Mouse (Mus musculus): ENCODE data around the gene Tmem252. TPM values are rescaled to one million over a fixed set of nuclear protein-coding genes. Genes with fewer than 3 reads are reported as not detected.
A peak's percentile ranks its signal among the peaks of the same experiment; 100 is the strongest.
"Not testable (repeated sequence)": the region's sequence is repeated elsewhere in the genome, so short reads cannot be mapped to it uniquely, and the experiment has no call there.

Tmem252 gene
- total RNA-seq, 2 experiments from 2014 or later = 0.66 to 1.7 TPM

DNA sequence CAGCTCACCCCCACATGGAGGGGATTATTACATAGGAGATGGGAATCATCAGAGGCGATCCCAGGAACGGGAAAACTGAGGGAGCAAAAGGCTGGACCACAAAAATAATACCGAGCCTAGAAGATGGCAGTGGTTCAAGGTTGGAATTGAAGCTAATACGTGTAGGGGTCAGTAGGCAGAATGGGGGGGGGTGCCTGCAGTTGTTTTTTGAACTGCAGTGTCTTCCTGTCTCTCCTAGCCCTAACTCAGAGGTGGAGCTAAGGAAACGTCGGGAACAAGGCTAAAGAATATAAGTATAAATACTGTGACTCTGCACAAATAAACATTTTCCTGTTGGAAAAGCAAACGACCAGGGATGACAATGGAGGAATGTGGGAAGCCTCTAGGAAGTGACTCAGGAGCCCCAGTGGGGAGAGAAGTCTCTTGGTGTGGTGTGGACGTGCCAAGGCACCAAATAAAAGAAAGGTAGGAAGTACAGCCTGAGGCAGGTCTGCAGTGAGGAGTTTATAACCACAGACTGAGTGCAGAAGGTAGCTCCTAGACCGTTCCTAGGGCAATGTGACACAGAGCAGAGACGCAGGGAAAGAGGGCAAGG is 1.3 kb upstream of the Tmem252 start:
- no peak for DNase-seq (ENCODE audit: low spot score in 2 of 2)
- intact Hi-C loops (cut with DNase I) = no loop called here

DNA sequence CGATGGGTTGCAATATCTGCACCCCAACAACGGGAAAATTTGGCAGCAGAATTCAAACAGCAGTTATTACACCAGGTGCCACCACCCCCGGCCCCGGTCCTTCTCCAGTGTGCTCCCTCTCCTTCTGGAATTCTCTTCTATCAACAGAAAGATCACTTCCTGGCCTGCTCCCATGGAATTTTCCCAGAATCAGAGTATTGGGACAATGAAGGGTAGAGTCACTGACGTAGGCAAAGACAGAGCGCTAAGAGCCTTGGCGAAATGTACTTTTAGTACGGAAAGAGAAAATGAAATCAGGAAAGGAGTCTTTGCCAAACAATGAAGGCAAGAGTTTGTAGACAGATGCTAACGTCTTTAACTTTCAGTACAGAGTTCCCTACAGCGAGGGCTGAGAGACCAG is 477 bp upstream of the Tmem252 start:
- intact Hi-C loops (cut with DNase I) = no loop called here
- no peak for DNase-seq (ENCODE audit: low spot score in 2 of 2)

DNA sequence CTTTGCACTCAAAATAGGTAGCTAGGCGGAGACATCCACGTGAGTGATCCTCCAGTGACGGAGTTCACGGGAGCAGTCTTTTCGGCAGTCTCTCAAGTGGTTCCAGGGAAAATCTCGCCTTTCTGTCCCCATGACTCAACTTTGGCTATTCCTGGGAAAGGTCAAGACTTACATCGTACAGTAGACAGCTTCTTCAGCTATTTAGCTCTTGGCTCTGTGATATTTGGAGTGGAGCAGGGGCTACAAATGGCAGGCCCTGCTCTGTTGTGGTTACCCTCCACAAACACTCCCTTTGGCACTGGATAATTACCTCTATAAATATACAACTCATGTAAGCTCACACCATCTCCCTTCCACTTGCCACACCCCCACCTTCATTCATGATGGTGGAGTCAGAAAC is 2.6 kb downstream of the Tmem252 start:
- DNase-seq (ENCODE audit: low spot score in 2 of 2) = no peak
- intact Hi-C loops (cut with DNase I) = loop anchor here (5.0 kb wide), 1 partner anchor 39 kb away; no protein-coding TSS in a partner anchor

DNA sequence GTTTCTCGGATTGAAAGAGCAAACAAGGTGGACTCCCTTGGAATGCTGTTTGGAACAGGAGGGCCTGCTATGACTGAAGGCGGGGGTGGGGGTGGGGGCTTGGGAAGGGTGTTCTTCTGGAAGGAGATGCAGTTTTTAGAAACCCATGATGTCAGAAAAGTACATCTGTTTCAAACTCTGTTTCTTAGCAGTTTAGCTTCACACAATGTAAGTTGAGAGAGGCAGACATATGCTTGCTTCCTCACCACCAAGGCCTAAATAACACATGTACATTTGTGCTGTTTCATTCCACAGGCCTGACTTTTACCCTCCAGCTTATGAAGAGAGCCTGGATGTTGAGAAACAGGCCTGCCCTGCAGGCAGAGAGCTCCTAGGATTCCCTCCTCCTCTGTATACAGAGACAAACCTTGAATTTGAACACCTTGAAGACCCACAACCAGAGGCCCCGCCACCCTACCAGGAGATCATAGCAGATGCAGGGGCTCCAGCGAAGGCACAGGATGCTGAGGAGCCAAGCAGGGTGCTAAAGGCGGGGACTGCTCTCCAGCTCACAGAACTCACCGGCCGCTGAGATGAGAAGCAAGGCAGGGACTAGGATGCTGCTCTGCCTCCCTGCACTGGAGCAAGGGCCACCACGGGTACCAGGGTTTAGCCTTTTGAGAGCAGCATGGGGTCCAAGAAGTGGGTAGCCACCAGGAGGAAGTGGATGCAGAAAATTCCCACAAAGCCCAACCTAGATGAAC is 3.6 kb downstream of the Tmem252 start:
- intact Hi-C loops (cut with DNase I) = loop anchor here (5.0 kb wide), 1 partner anchor 40 kb away; no protein-coding TSS in a partner anchor
- peak in 1 of 2 experiments; percentile 53 for DNase-seq (ENCODE audit: low spot score in 2 of 2)

DNA sequence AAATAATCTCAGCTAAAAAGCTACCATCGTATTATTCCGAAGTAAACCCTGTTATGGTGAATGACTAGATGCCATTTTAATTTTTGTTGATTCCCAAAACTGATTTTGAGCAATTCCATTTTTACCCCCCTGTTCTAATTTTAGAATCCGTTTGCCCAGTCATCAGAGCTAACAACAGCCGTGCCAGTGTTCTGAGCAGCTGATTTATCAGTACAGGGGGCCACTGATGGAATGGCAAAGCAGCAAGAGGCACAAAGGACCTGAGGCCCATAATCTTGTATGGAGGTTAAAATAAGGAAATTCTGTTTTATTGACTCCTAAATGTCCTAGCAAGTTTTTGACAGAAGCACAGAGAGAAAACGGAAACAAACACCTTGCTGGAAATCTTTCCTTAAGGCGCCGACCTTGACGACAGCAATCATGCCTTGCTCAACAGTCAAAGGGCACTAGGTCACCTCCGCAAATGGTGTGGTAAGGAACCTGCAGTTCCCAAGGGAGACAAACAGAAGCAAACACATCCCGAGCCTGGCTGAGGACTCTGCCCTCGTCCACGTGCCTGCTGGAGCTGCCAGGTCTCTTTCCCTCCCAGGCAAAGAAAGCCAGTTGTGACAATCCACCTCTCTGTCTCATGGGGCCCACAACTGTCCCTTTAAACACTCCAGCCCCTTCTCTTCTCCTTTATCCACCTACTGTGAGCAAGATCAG is 9.4 kb downstream of the Tmem252 start:
- DNase-seq (ENCODE audit: low spot score in 2 of 2) = no peak

DNA sequence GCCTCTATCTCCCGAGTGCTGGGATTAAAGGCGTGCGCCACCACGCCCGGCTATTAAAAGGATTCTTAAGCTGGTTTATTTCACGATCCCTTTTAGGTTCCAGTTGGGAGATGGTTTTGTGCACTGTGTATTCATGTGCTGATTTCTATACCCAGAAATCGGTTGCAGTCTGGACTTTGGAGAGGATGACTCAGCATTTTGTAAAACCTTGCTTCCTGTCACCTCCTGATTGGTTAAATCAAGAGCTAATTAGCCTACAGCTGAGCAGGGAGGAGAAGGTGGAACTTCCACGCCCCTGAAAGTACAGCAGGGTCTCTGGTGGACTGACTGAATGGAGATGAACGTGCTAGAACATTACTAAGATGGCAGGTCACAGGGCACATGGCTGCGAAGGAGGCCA is 12.6 kb downstream of the Tmem252 start:
- intact Hi-C loops (cut with DNase I) = no loop called here
- DNase-seq (ENCODE audit: low spot score in 2 of 2) = no peak

More for the DNA sequence above, 9.4 kb downstream of the Tmem252 start:
- intact Hi-C loops (cut with DNase I) = no loop called here

DNA sequence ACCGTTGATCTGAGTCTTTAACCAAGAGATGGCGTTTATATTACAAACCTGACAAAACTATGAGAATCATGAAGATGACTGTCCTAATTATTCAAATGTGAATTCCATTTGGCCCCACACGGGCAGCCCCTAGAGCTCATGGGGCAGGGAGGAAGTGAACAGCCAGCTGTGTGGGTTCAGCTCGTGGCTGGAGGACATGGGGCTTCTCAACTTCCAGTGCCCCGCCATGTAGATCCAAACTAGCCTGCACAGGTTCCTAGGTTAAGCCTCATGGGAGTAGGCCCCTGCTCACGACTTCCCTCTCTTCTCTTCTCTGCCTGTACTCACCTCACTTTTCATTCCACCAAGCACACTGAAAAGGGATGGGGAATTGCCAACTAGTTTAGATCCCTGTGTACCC is 14.5 kb downstream of the Tmem252 start:
- no peak for DNase-seq (ENCODE audit: low spot score in 2 of 2)
- intact Hi-C loops (cut with DNase I) = no loop called here

DNA sequence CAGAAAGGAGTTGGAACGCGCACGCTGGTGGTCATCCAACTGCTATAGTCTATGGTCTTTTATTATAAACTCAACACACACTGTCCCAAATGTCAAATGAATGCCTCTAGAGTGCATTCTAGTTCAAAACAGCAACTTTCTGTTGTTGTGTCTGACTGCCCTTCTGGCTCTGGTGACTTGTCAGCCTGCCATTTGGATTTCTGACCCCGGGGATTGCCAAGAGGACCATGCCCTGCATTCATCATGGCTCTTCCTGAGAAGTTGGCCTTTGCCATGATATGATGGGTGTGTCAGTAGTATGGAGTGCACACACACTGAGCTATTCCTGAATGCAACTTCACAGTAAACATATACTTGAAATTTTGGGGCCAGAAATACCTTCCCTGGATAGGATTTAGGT is 15.7 kb downstream of the Tmem252 start:
- intact Hi-C loops (cut with DNase I) = no loop called here

DNA sequence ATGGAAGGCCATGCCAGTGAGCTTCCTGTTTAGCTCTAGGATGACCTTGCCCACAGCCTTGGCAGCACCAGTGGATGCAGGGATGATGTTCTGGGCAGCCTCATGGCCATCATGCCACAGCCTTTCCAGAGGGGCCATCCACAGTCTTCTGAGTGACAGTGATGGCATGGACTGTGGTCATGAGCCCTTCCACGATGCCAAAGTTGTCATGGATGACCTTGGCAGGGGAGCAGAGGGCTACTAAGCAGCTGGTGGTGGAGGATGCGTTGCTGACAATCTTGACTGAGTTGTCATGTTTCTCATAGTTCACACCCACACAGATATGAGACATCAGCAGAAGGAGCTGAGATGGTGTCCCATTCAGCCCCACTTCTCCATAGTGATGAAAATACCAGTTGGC is 18.9 kb downstream of the Tmem252 start:
- DNase-seq (ENCODE audit: low spot score in 2 of 2) = no peak
- intact Hi-C loops (cut with DNase I) = no loop called here

More for the DNA sequence above, 15.7 kb downstream of the Tmem252 start:
- no peak for DNase-seq (ENCODE audit: low spot score in 2 of 2)

DNA sequence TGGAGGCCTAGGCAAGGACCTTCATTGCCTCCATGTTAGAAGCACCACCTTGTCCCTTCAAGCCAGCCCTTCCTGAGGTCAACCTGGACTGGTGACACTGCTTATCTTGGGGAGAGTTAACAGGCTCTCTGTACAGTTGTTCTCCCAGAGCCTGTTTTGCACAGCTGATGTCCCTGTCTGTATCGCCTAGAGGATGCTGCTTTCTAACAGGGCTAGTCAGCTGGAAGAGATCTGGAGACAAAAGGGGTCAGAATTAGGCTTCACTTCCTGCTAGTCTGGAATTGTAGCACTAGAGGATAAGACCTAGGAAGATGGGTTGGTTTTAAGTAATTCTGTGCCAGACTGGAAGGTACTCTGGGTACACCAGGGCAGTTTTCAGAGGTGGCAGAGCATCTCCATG is 24.1 kb downstream of the Tmem252 start:
- intact Hi-C loops (cut with DNase I) = no loop called here
- no peak for DNase-seq (ENCODE audit: low spot score in 2 of 2)

DNA sequence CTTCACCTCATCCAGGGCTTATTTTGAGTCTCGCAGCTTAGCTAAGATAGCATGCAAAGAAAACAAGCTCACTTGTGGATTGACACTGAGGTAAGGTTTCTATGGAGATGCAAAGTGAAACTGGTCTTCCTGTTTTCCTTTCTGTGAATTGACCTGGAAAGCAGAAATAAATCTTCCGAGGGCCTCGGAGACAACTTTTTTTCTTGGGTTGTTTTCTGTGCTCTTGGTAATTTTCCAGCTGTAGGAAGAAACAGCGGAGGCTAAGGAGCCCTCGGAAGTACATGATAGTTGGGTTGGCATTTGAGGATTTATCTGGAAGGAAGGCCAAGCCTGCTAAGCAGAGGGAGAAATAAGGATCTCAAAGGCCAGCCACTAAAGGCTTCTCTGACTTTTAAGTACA is 24.8 kb downstream of the Tmem252 start:
- DNase-seq (ENCODE audit: low spot score in 2 of 2) = no peak
- intact Hi-C loops (cut with DNase I) = no loop called here

DNA sequence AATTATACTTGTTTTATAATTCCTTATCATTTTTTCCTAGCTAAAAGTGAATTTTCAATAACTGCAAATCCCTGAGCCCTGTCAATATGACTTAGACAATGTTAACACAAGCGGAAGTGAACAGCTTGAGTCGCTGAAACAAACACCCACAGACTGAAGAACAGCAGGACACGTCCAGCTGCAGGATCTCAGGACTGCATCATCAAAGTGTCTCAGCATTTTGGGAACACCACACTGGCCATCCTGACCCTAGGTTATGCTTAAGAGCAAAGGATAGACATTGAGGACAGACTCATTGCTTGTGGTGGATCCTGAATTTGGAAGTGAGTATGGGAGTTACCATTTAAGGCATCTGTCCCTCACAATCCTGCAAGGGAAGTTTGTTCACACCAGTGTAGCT is 25.4 kb downstream of the Tmem252 start:
- intact Hi-C loops (cut with DNase I) = no loop called here

DNA sequence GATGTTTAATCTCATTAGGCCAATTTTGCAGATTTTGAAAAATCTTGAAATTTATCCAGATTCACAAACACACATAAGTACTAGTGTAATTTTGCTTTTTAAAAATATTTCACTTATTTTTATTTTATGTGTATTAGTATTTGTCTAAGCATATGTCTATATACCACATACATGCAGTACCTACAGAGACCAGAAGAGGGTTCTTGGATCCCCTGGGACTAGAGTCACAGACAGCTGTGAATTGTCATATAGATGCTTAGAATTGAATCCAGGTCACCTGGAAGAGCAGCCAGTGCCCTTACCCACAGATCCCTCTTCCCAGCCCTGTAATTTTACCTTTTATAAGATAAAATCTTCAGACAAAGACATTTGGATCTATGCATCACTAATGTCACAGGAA is 26.1 kb downstream of the Tmem252 start:
- intact Hi-C loops (cut with DNase I) = no loop called here
- DNase-seq (ENCODE audit: low spot score in 2 of 2) = no peak

More for the DNA sequence above, 25.4 kb downstream of the Tmem252 start:
- DNase-seq (ENCODE audit: low spot score in 2 of 2) = no peak

DNA sequence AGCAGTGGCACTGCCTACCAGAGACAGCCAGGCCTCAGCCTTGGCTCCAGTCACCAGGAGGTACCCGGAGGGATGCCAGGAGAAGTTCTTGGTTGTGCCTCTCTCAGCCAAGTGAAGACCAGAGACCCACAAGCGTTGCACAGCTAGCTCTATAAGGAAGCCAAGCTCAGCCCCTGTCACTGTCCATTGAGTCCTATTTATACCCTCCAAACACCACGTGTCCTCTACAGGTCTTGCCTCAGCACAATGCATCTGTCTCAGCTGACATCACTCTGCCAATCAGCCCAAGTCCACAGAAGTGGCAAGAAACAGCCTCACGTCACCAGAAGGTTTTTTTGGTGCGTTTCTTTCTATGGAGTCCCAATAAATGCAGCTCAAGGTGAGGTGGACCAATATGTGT is 26.9 kb downstream of the Tmem252 start:
- intact Hi-C loops (cut with DNase I) = no loop called here
- no peak for DNase-seq (ENCODE audit: low spot score in 2 of 2)

DNA sequence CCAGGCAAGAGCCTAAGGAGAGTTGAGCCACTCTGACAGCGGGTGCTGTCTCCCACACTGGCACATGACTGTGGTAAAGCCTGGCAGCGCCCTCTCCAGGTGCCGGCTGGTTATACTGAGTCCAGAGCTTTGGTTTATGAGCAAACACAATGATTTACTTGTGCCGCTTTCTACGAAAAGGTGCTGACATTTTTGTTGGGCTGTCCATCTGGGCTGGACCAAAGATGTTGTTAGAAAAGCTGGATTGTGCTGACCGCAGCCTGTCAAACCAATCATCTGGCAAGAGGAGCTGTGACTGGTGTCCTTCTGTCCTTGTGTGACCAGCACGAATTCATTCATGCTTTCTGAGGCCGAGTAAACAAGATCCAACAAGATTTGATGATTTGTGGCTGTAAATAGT is 27.9 kb downstream of the Tmem252 start:
- intact Hi-C loops (cut with DNase I) = no loop called here
- no peak for DNase-seq (ENCODE audit: low spot score in 2 of 2)

DNA sequence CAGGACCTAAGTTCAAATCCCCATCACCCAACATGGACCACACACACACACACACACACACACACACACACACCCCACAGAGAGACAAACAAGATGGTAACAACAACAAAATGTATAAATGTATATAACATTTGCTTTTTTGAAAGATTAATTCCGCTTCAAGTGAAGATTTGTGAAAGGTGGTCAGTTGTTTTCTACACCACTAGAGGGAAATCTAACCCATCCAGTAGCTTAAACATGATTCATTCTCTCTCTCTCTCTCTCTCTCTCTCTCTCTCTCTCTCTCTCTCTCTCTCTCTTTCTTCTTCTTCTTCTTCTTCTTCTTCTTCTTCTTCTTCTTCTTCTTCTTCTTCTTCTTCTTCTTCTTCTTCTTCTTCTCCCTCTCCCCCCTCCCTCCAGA is 29.4 kb downstream of the Tmem252 start:
- DNase-seq (ENCODE audit: low spot score in 2 of 2); intact Hi-C loops (cut with DNase I): not testable (repeated sequence)

DNA sequence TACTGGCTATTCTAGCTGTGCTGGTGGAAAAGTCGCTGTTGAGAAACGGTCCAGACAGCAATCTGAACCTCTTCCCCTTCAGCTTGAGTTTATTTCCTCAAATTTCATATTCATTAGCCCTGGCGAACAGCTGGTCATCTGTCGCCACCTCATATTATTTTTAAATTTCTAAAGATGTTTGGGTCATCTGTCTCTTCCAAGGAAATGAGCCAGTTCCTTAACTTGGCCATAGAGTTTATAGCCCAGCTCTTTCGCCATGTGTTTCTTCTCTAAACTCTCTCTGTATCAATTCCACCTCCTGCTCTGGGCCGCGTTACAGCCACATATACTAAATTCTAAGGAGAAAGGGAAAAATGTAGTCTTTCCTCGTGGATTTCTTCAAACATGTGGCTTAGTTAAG is 29.9 kb downstream of the Tmem252 start:
- intact Hi-C loops (cut with DNase I) = loop anchor here (2.0 kb wide), 1 partner anchor 167 kb away; no protein-coding TSS in a partner anchor
- DNase-seq (ENCODE audit: low spot score in 2 of 2) = no peak

DNA sequence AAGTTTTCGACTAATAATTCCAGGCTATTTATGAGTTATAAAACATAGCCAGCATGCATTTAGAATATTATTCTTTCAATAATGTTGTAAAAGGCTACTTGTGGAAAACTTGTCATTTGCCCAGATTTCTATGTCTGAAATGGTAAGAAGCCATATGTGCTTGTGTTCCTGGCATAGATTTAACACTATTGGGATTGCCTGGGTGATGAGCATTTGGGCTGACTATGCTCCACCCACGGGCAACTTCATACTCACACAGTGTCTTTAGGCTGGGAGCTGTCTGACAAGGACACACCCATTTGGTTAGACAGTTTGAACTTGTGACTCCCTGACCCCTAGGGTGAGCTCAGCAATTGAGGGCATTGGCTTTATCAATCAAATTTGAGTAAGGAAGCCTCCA is 30.5 kb downstream of the Tmem252 start:
- DNase-seq (ENCODE audit: low spot score in 2 of 2) = peak in 1 of 2 experiments; percentile 37
- intact Hi-C loops (cut with DNase I) = loop anchor here (2.0 kb wide), 1 partner anchor 166 kb away; no protein-coding TSS in a partner anchor

DNA sequence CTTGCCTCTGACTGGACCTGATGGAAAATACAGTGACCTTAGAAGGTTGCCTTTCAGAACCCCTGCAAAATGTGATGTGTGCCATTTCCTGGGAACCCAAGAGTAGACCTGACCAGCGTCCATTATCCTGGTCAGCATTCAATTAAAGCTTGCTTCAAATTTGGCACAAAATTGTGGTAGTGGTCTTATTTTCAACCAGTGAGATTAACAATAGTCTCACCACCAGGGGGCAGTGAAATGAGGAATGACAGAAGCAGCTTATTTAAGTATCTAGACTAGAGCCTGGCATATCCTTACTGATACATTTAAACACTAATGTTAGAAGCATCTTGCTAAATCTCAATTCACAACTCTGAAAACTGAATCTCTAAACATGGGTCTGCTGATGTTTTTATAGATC is 31.6 kb downstream of the Tmem252 start:
- peak; percentile 43 to 62 for DNase-seq (ENCODE audit: low spot score in 2 of 2)
- intact Hi-C loops (cut with DNase I) = loop anchor here (2.0 kb wide), 1 partner anchor 165 kb away; no protein-coding TSS in a partner anchor

Measured in left cerebral cortex, postnatal 14 days (tissue).